Mouse (Mus musculus) olfactory bulb, adult 2 months (tissue): ENCODE measurements around the gene Wbp1.

ENCODE experiments used
- CTCF ChIP-seq: fragments of 200-500 bp; IDR thresholded peaks from 2 replicates; pipeline ENCODE4 v1.5.1; 2012; ENCODE audit warnings: low read depth, mild to moderate bottlenecking, low read length, moderate library complexity; ENCODE audit not compliant: insufficient read depth
- POLR2A ChIP-seq: fragments of 200-500 bp; IDR thresholded peaks from 2 replicates; pipeline ENCODE4 v1.6.1; 2012; ENCODE audit warnings: mild to moderate bottlenecking, low read depth, low read length, moderate library complexity; ENCODE audit not compliant: insufficient read depth

DNA sequence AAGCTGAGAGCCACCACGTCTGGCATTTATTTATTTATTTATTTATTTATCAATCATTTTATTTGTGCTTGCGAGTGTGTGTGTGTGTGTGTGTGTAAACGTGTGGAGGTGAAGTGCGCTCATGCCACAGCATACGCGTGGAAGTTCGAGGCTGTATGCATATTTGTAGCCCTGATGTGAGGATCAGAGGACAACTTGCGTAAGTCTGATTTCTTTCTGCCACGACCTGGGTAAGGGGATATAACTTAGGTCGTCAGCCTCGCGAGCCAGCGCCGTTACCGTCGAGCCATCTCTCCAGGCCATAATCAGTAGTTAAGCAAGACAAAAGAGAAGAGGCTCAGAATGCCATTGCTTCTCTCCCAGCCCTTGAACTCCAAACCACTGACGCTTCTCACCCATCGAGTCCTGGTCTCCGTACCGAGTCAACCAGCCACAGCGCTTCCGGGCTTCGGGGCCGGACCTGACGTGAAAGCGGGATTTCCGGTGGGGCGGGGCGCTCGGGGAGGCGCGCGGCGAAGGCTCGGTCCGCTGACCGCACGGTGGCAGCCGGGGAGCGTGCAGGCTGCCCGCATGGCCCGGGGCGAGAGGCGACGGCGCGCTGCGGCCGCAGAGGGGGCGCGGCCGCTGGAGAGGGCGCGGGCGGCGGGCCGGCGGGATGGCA lies 6.2 kb downstream of the Wbp1 start, which contains the start of gene Mogs:
- TF ChIP-seq CTCF (no peak), POLR2A (peak; percentile 88)
